Mouse (Mus musculus): Measurements from ENCODE around the gene Dmrtc1c1.
"Not testable (repeated sequence)": the region's sequence is repeated elsewhere in the genome, so short reads cannot be mapped to it uniquely, and the experiment has no call there.

The Dmrtc1c1 gene

GRCm38 (mm10) chrX:102802663-102803062, at the start of gene Dmrtc1c1:
TSS of gene Dmrtc1c1 (plus strand) at chrX:102802963.
- DNase-seq, result not testable (repeated sequence)

- no peak for DNase-seq
These were observed 36.9 kb upstream of the Dmrtc1c1 start for GRCm38 (mm10) chrX:102765878-102766277.

- no peak for DNase-seq
These were observed 9.5 kb downstream of the Dmrtc1c1 start for GRCm38 (mm10) chrX:102812311-102812710.

GRCm38 (mm10) chrX:102854516-102854915, 51.8 kb downstream of the Dmrtc1c1 start, which contains the start of gene Dmrtc1c2:
TSS of gene Dmrtc1c2 (minus strand) at chrX:102854616.
- not testable (repeated sequence) for DNase-seq
